ENCODE assay signal across 11 mouse cellular contexts in genomic region chr1:166089739-166090138, GRCm38 (mm10). TPM values are rescaled to one million over a fixed set of nuclear protein-coding genes. Genes with fewer than 3 reads are reported as not detected.
DNase-seq lines count a peak whose midpoint lies in the region; ATAC-seq and TF ChIP-seq lines count a peak whose summit lies in the region.
"Had no signal": no experiment of that assay in that cellular context is flagged by ENCODE, and none has a peak within 500 bp of the region (broad histone marks: within the 10 kb centered on the region; RNA-seq: fewer than 3 reads in every experiment).

No protein-coding gene starts in this region.

- WGBS in intestine, embryonic 14.5 days: 36% methylated on average over 4 of the region's 4 CpGs
- 34% methylated on average over 4 of the region's 4 CpGs for WGBS in intestine, postnatal 0 days
- WGBS in hindbrain, postnatal 0 days: 62% methylated on average over 4 of the region's 4 CpGs
- WGBS in midbrain, embryonic 14.5 days: 46% methylated on average over 4 of the region's 4 CpGs

- DNase-seq in intestine, embryonic 14.5 days (ENCODE audit: low spot score): no peak
- DNase-seq in embryo, embryonic 10.5 days (ENCODE audit: low spot score): peak; percentile 23
- no peak for DNase-seq in hindbrain, postnatal 0 days (ENCODE audit: low spot score)
- peak; percentile 27 for DNase-seq in midbrain, embryonic 14.5 days
- DNase-seq in right cerebral cortex, postnatal 14 days: no peak
- no peak for DNase-seq in heart, adult 9 months (ENCODE audit: low spot score in 2 of 2)

- TF ChIP-seq CTCF in intestine, postnatal 0 days (IDR thresholded peaks at IDR 0.05; ENCODE audit: low read depth): no peak
- no peak for TF ChIP-seq CTCF in hindbrain, postnatal 0 days (IDR thresholded peaks at IDR 0.05; ENCODE audit: low read depth)

- 0 out of 2 replicates have a peak, but pooled peaks have one; percentile 55 for ATAC-seq in intestine, embryonic 14.5 days (replicated peaks; ENCODE audit: low FRiP score, low TSS enrichment, low read depth)
- ATAC-seq in intestine, postnatal 0 days: no peak
- peak; percentile 29; the same call in 1 of the 2 replicates for ATAC-seq in hindbrain, postnatal 0 days
- ATAC-seq in midbrain, embryonic 14.5 days (ENCODE audit: low FRiP score, low TSS enrichment): 0 out of 2 replicates have a peak, but pooled peaks have one; percentile 48
- ATAC-seq in megakaryocyte progenitor cell, adult 5-6 weeks (replicated peaks; ENCODE audit: poor library complexity): no peak

- H3K9ac ChIP-seq in intestine, embryonic 14.5 days (ENCODE audit: low read length): no peak overlapping the region
- H3K9ac ChIP-seq in intestine, postnatal 0 days (ENCODE audit: low read depth, low read length): no peak overlapping the region
- H3K9ac ChIP-seq in hindbrain, postnatal 0 days (replicated peaks; ENCODE audit: low read length): no peak overlapping the region
- H3K9ac ChIP-seq in midbrain, embryonic 14.5 days (replicated peaks; ENCODE audit: low read length): no peak overlapping the region
- H3K9ac ChIP-seq: liver, embryonic 15.5 days; stomach, embryonic 15.5 days had no signal

- no peaks in the 10 kb centered on the region for H3K27me3 ChIP-seq in intestine, embryonic 14.5 days (replicated peaks; ENCODE audit: control insufficient read depth, insufficient read depth, low read length)
- no peaks in the 10 kb centered on the region for H3K27me3 ChIP-seq in intestine, postnatal 0 days (replicated peaks; ENCODE audit: control insufficient read depth, insufficient read depth, low read length)
- H3K27me3 ChIP-seq in hindbrain, postnatal 0 days (ENCODE audit: insufficient read depth, low read length): no peaks in the 10 kb centered on the region
- H3K27me3 ChIP-seq in midbrain, embryonic 14.5 days (ENCODE audit: control insufficient read depth, insufficient read depth, low read length): no peaks in the 10 kb centered on the region
- H3K27me3 ChIP-seq: liver, embryonic 15.5 days; stomach, embryonic 15.5 days had no signal

- no peak overlapping the region for H3K4me3 ChIP-seq in intestine, embryonic 14.5 days (ENCODE audit: low read depth, low read length)
- H3K4me3 ChIP-seq in intestine, postnatal 0 days (ENCODE audit: low read depth, low read length): no peak overlapping the region
- no peak overlapping the region for H3K4me3 ChIP-seq in hindbrain, postnatal 0 days (ENCODE audit: low read length)
- no peak overlapping the region for H3K4me3 ChIP-seq in midbrain, embryonic 14.5 days (replicated peaks; ENCODE audit: low read depth, low read length)
- H3K4me3 ChIP-seq: liver, embryonic 15.5 days; stomach, embryonic 15.5 days had no signal

- H3K9me3 ChIP-seq in intestine, embryonic 14.5 days (ENCODE audit: control insufficient read depth, low read length): no peaks in the 10 kb centered on the region
- H3K9me3 ChIP-seq in intestine, postnatal 0 days (ENCODE audit: control insufficient read depth): no peaks in the 10 kb centered on the region
- no peaks in the 10 kb centered on the region for H3K9me3 ChIP-seq in hindbrain, postnatal 0 days (ENCODE audit: low read length)
- no peaks in the 10 kb centered on the region for H3K9me3 ChIP-seq in midbrain, embryonic 14.5 days (ENCODE audit: control insufficient read depth, low read length)
- H3K9me3 ChIP-seq: liver, embryonic 15.5 days; stomach, embryonic 15.5 days had no signal

- no peaks in the 10 kb centered on the region for H3K4me1 ChIP-seq in intestine, embryonic 14.5 days (replicated peaks; ENCODE audit: control insufficient read depth, insufficient read depth, low read length)
- no peaks in the 10 kb centered on the region for H3K4me1 ChIP-seq in intestine, postnatal 0 days (replicated peaks; ENCODE audit: control insufficient read depth, insufficient read depth, low read length)
- H3K4me1 ChIP-seq in hindbrain, postnatal 0 days (ENCODE audit: insufficient read depth, low read length): no peaks in the 10 kb centered on the region; the same call in 1 of the 2 replicates
- peaks cover 15% of the 10 kb centered on the region for H3K4me1 ChIP-seq in midbrain, embryonic 14.5 days (ENCODE audit: control insufficient read depth, insufficient read depth, low read length)
- H3K4me1 ChIP-seq: liver, embryonic 15.5 days; stomach, embryonic 15.5 days had no signal

- no peak overlapping the region for H3K4me2 ChIP-seq in intestine, embryonic 14.5 days (ENCODE audit: low read length)
- H3K4me2 ChIP-seq in intestine, postnatal 0 days (replicated peaks; ENCODE audit: low read depth): no peak overlapping the region
- no peak overlapping the region for H3K4me2 ChIP-seq in hindbrain, postnatal 0 days (ENCODE audit: low read depth, low read length)
- no peak overlapping the region for H3K4me2 ChIP-seq in midbrain, embryonic 14.5 days (ENCODE audit: low read length)
- H3K4me2 ChIP-seq: liver, embryonic 15.5 days; stomach, embryonic 15.5 days had no signal

- H3K27ac ChIP-seq in intestine, embryonic 14.5 days (ENCODE audit: low read depth): no peak overlapping the region
- H3K27ac ChIP-seq in intestine, postnatal 0 days (ENCODE audit: low read depth, low read length): no peak overlapping the region
- H3K27ac ChIP-seq in hindbrain, postnatal 0 days: no peak overlapping the region
- H3K27ac ChIP-seq in midbrain, embryonic 14.5 days (replicated peaks; ENCODE audit: low read depth, low read length): peak overlapping the region; percentile 1; the same call in 1 of the 2 replicates
- H3K27ac ChIP-seq: liver, embryonic 15.5 days; stomach, embryonic 15.5 days had no signal

- H3K36me3 ChIP-seq in intestine, embryonic 14.5 days (ENCODE audit: control insufficient read depth, insufficient read depth, low read length): no peaks in the 10 kb centered on the region
- no peaks in the 10 kb centered on the region for H3K36me3 ChIP-seq in intestine, postnatal 0 days (ENCODE audit: control insufficient read depth, insufficient read depth)
- H3K36me3 ChIP-seq in hindbrain, postnatal 0 days (ENCODE audit: insufficient read depth, low read length): no peaks in the 10 kb centered on the region
- H3K36me3 ChIP-seq in midbrain, embryonic 14.5 days (ENCODE audit: control insufficient read depth, insufficient read depth, low read length): no peaks in the 10 kb centered on the region
- H3K36me3 ChIP-seq: liver, embryonic 15.5 days; stomach, embryonic 15.5 days had no signal

RNA-seq across cellular contexts. Expression of gene Dusp27, which starts 38.0 kb away (rescaled TPM):
- polyA plus RNA-seq in intestine, embryonic 14.5 days (2014; fragmentation: Nextera tagmentation; extraction: Ambion mirVana): 2.4 and 2.8 TPM in 2 replicates
- polyA plus RNA-seq in intestine, postnatal 0 days (2015; fragmentation: Nextera tagmentation; extraction: Ambion mirVana): 0.61 and 0.99 TPM in 2 replicates
- 0.36 and 0.58 TPM in 2 replicates for total RNA-seq in hindbrain, postnatal 0 days (2014; rRNA removed)
- 0.64 and 1.0 TPM in 2 replicates for polyA plus RNA-seq in hindbrain, postnatal 0 days (2015; fragmentation: Nextera tagmentation; extraction: Ambion mirVana)
- 0.51 and 1.00 TPM in 2 replicates for polyA plus RNA-seq in midbrain, embryonic 14.5 days (2014; fragmentation: Nextera tagmentation; extraction: Ambion mirVana)
- not detected in 2 replicates for total RNA-seq in megakaryocyte progenitor cell, adult 5-6 weeks (2015)
- total RNA-seq in megakaryocyte progenitor cell, adult 5-6 weeks (2017): not detected in 2 replicates

RNA-seq across cellular contexts. Expression of gene Gpa33, which starts 40.3 kb away (rescaled TPM):
- polyA plus RNA-seq in intestine, embryonic 14.5 days (2014; fragmentation: Nextera tagmentation; extraction: Ambion mirVana): 48.4 and 50.4 TPM in 2 replicates
- 136 and 161 TPM in 2 replicates for polyA plus RNA-seq in intestine, postnatal 0 days (2015; fragmentation: Nextera tagmentation; extraction: Ambion mirVana)
- total RNA-seq in hindbrain, postnatal 0 days (2014; rRNA removed): not detected in 2 replicates
- 0.06 and 0.09 TPM in 2 replicates for polyA plus RNA-seq in hindbrain, postnatal 0 days (2015; fragmentation: Nextera tagmentation; extraction: Ambion mirVana)
- polyA plus RNA-seq in midbrain, embryonic 14.5 days (2014; fragmentation: Nextera tagmentation; extraction: Ambion mirVana): not detected in 2 replicates
- not detected in 2 replicates for total RNA-seq in megakaryocyte progenitor cell, adult 5-6 weeks (2015)
- total RNA-seq in megakaryocyte progenitor cell, adult 5-6 weeks (2017): not detected in 2 replicates
- total RNA-seq: layer of hippocampus, postnatal 10 days had no signal

Comparison
In these comparisons a context has a peak if more than half of its experiments do, and no peak if none do; other contexts are left out.
1. ATAC-seq: peak in intestine, embryonic 14.5 days (single experiment), hindbrain, postnatal 0 days (single experiment) and midbrain, embryonic 14.5 days (single experiment); none in intestine, postnatal 0 days (single experiment) and megakaryocyte progenitor cell, adult 5-6 weeks (single experiment).
2. DNase-seq: peak in embryo, embryonic 10.5 days (single experiment) and midbrain, embryonic 14.5 days (single experiment); none in intestine, embryonic 14.5 days (single experiment), hindbrain, postnatal 0 days (single experiment), right cerebral cortex, postnatal 14 days (single experiment) and heart, adult 9 months (0 of 2).
3. RNA of gene Gpa33, which starts 40.3 kb away (polyA plus RNA-seq): 136 to 161 TPM in intestine, postnatal 0 days and 48.4 to 50.4 TPM in intestine, embryonic 14.5 days; 0.06 to 0.09 TPM in hindbrain, postnatal 0 days and not detected in midbrain, embryonic 14.5 days; every median in the first group is over 10 times any median in the second.